In genomic region chr11:109440641-109441040, GRCm38 (mm10) we compare ENCODE assay signal across 8 mouse cellular contexts. TPM values are rescaled to one million over a fixed set of nuclear protein-coding genes. Genes with fewer than 3 reads are reported as not detected.
DNase-seq lines count a peak whose midpoint lies in the region; ATAC-seq and TF ChIP-seq lines count a peak whose summit lies in the region.

No protein-coding gene starts in this region.

- 51% methylated on average over 4 of the region's 4 CpGs for WGBS in heart, embryonic 10.5 days
- 56% methylated on average over 4 of the region's 4 CpGs for WGBS in hindbrain, embryonic 10.5 days
- 54% methylated on average over 4 of the region's 4 CpGs for WGBS in liver, postnatal 0 days (ENCODE audit: insufficient replicate concordance)
- WGBS in lung, adult 2 months, result 61% methylated on average over 4 of the region's 4 CpGs

- TF ChIP-seq POLR2A in lung, adult 2 months (IDR thresholded peaks at IDR 0.05; ENCODE audit: borderline replicate concordance, extremely low read depth, low read depth, low read length), result no peak

- H3K27ac ChIP-seq in heart, embryonic 10.5 days, result no peak overlapping the region
- no peak overlapping the region for H3K27ac ChIP-seq in hindbrain, embryonic 10.5 days
- H3K27ac ChIP-seq in liver, postnatal 0 days (ENCODE audit: low read depth), result no peak overlapping the region

- no peak for DNase-seq in heart, embryonic 10.5 days (ENCODE audit: low spot score)
- DNase-seq in heart, adult 8-10 months (ENCODE audit: low spot score), result no peak
- no peak for DNase-seq in hindbrain, embryonic 10.5 days (ENCODE audit: low spot score)
- DNase-seq in liver, postnatal 0 days, result no peak
- DNase-seq in right cerebral cortex, postnatal 4 days, result no peak
- no peak for DNase-seq in lung, adult 2 months
- no peak for DNase-seq in urinary bladder, postnatal 10 days (ENCODE audit: low spot score)

- peaks cover 27% of the 10 kb centered on the region for H3K4me1 ChIP-seq in heart, embryonic 10.5 days
- H3K4me1 ChIP-seq in hindbrain, embryonic 10.5 days (replicated peaks), result peaks cover 14% of the 10 kb centered on the region
- peaks cover 12% of the 10 kb centered on the region for H3K4me1 ChIP-seq in liver, postnatal 0 days (ENCODE audit: insufficient read depth)
- H3K4me1 ChIP-seq in lung, adult 2 months (ENCODE audit: control insufficient read depth, insufficient read depth, low read length), result 0 out of 2 replicates have a peak, but pooled peaks cover 3% of the 10 kb centered on the region

- peak overlapping the region; percentile 81 for H3K4me2 ChIP-seq in liver, postnatal 0 days (ENCODE audit: low read depth, low read length)

- H3K9me3 ChIP-seq in heart, embryonic 10.5 days, result no peaks in the 10 kb centered on the region
- no peaks in the 10 kb centered on the region for H3K9me3 ChIP-seq in hindbrain, embryonic 10.5 days
- no peaks in the 10 kb centered on the region for H3K9me3 ChIP-seq in liver, postnatal 0 days (ENCODE audit: low read length)

- H3K36me3 ChIP-seq in heart, embryonic 10.5 days, result peaks cover 19% of the 10 kb centered on the region
- H3K36me3 ChIP-seq in C2C12 (ENCODE audit: control insufficient read depth, insufficient read depth), result peaks cover 11% of the 10 kb centered on the region
- H3K36me3 ChIP-seq in hindbrain, embryonic 10.5 days, result peaks cover 28% of the 10 kb centered on the region
- H3K36me3 ChIP-seq in liver, postnatal 0 days (replicated peaks; ENCODE audit: insufficient read depth, low read length), result peaks cover 8% of the 10 kb centered on the region

- no peak for TF ChIP-seq CTCF in C2C12 (IDR thresholded peaks at IDR 0.05; ENCODE audit: control insufficient read depth, insufficient read depth, insufficient read length)
- TF ChIP-seq CTCF in liver, postnatal 0 days (IDR thresholded peaks at IDR 0.05; ENCODE audit: low read depth), result no peak
- no peak for TF ChIP-seq CTCF in lung, adult 2 months (IDR thresholded peaks at IDR 0.05; ENCODE audit: insufficient read depth, low read length)

- H3K79me2 ChIP-seq in C2C12 (ENCODE audit: control insufficient read depth, insufficient read depth), result no peaks in the 10 kb centered on the region

- no peaks in the 10 kb centered on the region for H3K79me3 ChIP-seq in C2C12 (ENCODE audit: low read depth)

- no peak for TF ChIP-seq EP300 in liver, postnatal 0 days (IDR thresholded peaks at IDR 0.05; ENCODE audit: low read depth)

- peak overlapping the region; percentile 7 for H3ac ChIP-seq in C2C12 (ENCODE audit: control insufficient read depth, insufficient read length, low read depth)

- no peak for ATAC-seq in liver, postnatal 0 days

- no peaks in the 10 kb centered on the region for H3K27me3 ChIP-seq in heart, embryonic 10.5 days (ENCODE audit: insufficient read depth, poor library complexity, severe bottlenecking)
- H3K27me3 ChIP-seq in C2C12 (ENCODE audit: control insufficient read depth, insufficient read depth, insufficient read length), result no peaks in the 10 kb centered on the region
- H3K27me3 ChIP-seq in hindbrain, embryonic 10.5 days (ENCODE audit: insufficient read depth, poor library complexity, severe bottlenecking), result peaks cover 16% of the 10 kb centered on the region
- no peaks in the 10 kb centered on the region for H3K27me3 ChIP-seq in liver, postnatal 0 days (ENCODE audit: insufficient read depth, low read length)

- H3K4me3 ChIP-seq in heart, embryonic 10.5 days, result peak overlapping the region; percentile 72
- H3K4me3 ChIP-seq in C2C12 (ENCODE audit: insufficient read depth, poor library complexity, severe bottlenecking), result peak overlapping the region; percentile 44
- peak overlapping the region; percentile 56 for H3K4me3 ChIP-seq in hindbrain, embryonic 10.5 days
- peak overlapping the region; percentile 59 for H3K4me3 ChIP-seq in liver, postnatal 0 days (ENCODE audit: low read depth, low read length)
- H3K4me3 ChIP-seq in lung, adult 2 months (replicated peaks; ENCODE audit: extremely low read depth, low read depth, low read length), result no peak overlapping the region

- H3K9ac ChIP-seq in liver, postnatal 0 days (replicated peaks), result peak overlapping the region; percentile 65

TF ChIP-seq in C2C12, 6 proteins besides CTCF, POLR2A, EP300 and RAD21:
- TF ChIP-seq CEBPB (IDR thresholded peaks at IDR 0.05; ENCODE audit: low read depth) (no peak), USF1 (IDR thresholded peaks at IDR 0.05; ENCODE audit: low read depth) (no peak), MYOD1 (IDR thresholded peaks at IDR 0.05; ENCODE audit: control insufficient read depth, insufficient read length, low read depth) (no peak), MAX (IDR thresholded peaks at IDR 0.05) (no peak), MYOG (IDR thresholded peaks at IDR 0.05; ENCODE audit: control insufficient read depth, extremely low read depth, insufficient read length) (no peak), FOSL1 (IDR thresholded peaks at IDR 0.05; ENCODE audit: insufficient read depth, low read length, poor library complexity, severe bottlenecking) (no peak)
TF ChIP-seq in C2C12: peak in this region for 0.

RNA-seq across cellular contexts. Expression of gene Amz2, which starts 14.9 kb away (rescaled TPM):
- 35.4 and 37.1 TPM in 2 replicates for polyA plus RNA-seq in heart, embryonic 10.5 days (2016; fragmentation: Nextera tagmentation; extraction: Ambion mirVana)
- total RNA-seq in heart, adult 8-10 months (2022), result 10 to 100 TPM; 45.2 to 56.6 (median 54.4) TPM
- 22.9 TPM for polyA plus RNA-seq in C2C12 (2012; fragmentation: generic; extraction: Trizol)
- polyA plus RNA-seq in hindbrain, embryonic 10.5 days (2016; fragmentation: Nextera tagmentation; extraction: Ambion mirVana), result 40.8 and 41.9 TPM in 2 replicates
- polyA plus RNA-seq in liver, postnatal 0 days (2015; fragmentation: Nextera tagmentation; extraction: Ambion mirVana), result 9.4 and 11.0 TPM in 2 replicates
- 22.2 and 40.9 TPM in 2 replicates for polyA plus RNA-seq in lung, adult 2 months (2012; rRNA removed)

RNA-seq across cellular contexts. Expression of gene 9930022D16Rik, which starts 26.9 kb away (rescaled TPM):
- not detected in 2 replicates for polyA plus RNA-seq in heart, embryonic 10.5 days (2016; fragmentation: Nextera tagmentation; extraction: Ambion mirVana)
- total RNA-seq in heart, adult 8-10 months (2022), result not detected
- polyA plus RNA-seq in C2C12 (2012; fragmentation: generic; extraction: Trizol), result not detected
- not detected in 2 replicates for polyA plus RNA-seq in hindbrain, embryonic 10.5 days (2016; fragmentation: Nextera tagmentation; extraction: Ambion mirVana)
- polyA plus RNA-seq in liver, postnatal 0 days (2015; fragmentation: Nextera tagmentation; extraction: Ambion mirVana), result not detected in 2 replicates
- not detected in 2 replicates for polyA plus RNA-seq in lung, adult 2 months (2012; rRNA removed)

RNA-seq across cellular contexts. Expression of gene Arsg, which starts 32.5 kb away (rescaled TPM):
- polyA plus RNA-seq in heart, embryonic 10.5 days (2016; fragmentation: Nextera tagmentation; extraction: Ambion mirVana), result 3.3 and 4.6 TPM in 2 replicates
- 1 to 10 TPM in 3 of 4 experiments, under 1 TPM in 1; 0.87 to 2.7 (median 1.8) TPM for total RNA-seq in heart, adult 8-10 months (2022)
- polyA plus RNA-seq in C2C12 (2012; fragmentation: generic; extraction: Trizol), result 0.51 TPM
- polyA plus RNA-seq in hindbrain, embryonic 10.5 days (2016; fragmentation: Nextera tagmentation; extraction: Ambion mirVana), result 2.6 and 3.8 TPM in 2 replicates
- 11.8 and 13.1 TPM in 2 replicates for polyA plus RNA-seq in liver, postnatal 0 days (2015; fragmentation: Nextera tagmentation; extraction: Ambion mirVana)
- 3.8 and 4.4 TPM in 2 replicates for polyA plus RNA-seq in lung, adult 2 months (2012; rRNA removed)

RNA-seq across cellular contexts. Expression of gene Slc16a6, which starts 32.8 kb away (rescaled TPM):
- 12.7 and 16.5 TPM in 2 replicates for polyA plus RNA-seq in heart, embryonic 10.5 days (2016; fragmentation: Nextera tagmentation; extraction: Ambion mirVana)
- 10 to 100 TPM in 2 of 4 experiments, 1 to 10 TPM in 2; 6.4 to 12.9 (median 10.0) TPM for total RNA-seq in heart, adult 8-10 months (2022)
- 1.2 TPM for polyA plus RNA-seq in C2C12 (2012; fragmentation: generic; extraction: Trizol)
- polyA plus RNA-seq in hindbrain, embryonic 10.5 days (2016; fragmentation: Nextera tagmentation; extraction: Ambion mirVana), result 3.6 and 5.5 TPM in 2 replicates
- polyA plus RNA-seq in liver, postnatal 0 days (2015; fragmentation: Nextera tagmentation; extraction: Ambion mirVana), result 18.8 and 19.0 TPM in 2 replicates
- 0.89 and 1.6 TPM in 2 replicates for polyA plus RNA-seq in lung, adult 2 months (2012; rRNA removed)
